Mouse (Mus musculus): Measurements from ENCODE around the gene Trim72.

The Trim72 gene

DNA sequence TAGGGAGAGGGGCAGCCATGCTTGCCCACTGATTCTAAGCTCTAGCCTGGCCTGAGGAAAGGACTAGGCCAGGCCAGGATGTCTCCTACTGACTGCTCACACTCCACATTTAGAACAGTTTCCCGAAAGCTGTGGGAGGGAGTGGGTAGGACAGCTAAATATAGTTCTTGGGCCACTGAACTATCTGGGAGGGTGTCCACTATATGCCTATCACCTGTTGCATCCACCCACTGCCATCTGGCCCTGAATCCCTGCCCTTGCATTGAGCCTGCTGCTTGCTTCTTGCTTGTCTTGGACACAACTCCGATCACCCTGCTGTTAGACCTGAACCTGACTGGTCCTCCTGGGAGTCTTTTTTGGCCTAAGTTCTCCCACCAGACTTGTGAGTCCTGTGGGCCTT, at the start of gene Trim72:
Gene Trim72 (plus strand): TSS at position 262 of the 400 bp plus-strand sequence.
- no peak for DNase-seq (ENCODE audit: low read depth, low spot score)

DNA sequence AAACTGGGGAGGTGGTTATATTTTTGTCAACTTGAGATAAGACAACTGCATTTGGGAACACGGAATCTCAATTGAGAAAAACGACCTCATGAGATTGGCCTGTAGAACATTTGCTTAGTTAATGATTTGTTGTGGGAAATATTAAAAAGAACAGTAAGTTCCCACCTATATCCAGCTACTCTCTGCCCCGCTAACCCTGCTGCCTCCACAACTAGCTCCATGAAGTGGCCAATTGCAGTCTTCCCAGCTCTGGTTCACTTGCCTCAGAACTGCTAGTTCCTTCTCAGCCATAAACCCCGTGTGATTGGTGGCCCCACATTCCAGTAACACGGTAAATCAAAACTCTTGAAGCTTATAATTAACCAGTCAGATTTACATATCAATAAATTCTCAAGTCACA, 44.4 kb upstream of the Trim72 start:
- DNase-seq (ENCODE audit: low read depth, low spot score), result no peak

DNA sequence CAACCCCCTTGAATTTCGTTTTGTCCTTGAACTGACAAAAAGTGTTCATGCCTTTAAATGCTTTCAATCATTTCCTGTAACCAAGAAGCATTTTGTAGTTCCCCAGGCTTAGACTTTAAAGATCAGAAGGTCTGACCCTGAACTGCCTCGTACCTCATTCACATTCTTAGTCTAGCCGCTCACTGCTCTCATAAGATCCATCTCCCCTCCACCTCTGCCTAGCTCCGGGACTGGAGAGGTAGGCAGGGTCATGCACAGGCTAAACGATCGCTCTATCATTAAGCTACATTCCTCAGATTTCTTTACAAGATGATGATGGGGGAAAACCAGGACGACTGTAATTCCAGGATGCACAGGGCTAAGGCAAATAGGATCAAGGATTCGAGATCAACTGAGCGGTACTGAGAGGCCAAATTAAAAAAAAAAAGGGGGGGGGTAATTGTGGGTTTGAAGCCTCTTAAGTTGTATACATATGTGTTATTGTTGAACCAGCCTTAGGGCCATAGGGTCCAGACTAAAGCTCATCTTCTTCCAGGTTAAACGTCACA, 37.3 kb upstream of the Trim72 start:
- peak; percentile 24 for DNase-seq (ENCODE audit: low read depth, low spot score)

DNA sequence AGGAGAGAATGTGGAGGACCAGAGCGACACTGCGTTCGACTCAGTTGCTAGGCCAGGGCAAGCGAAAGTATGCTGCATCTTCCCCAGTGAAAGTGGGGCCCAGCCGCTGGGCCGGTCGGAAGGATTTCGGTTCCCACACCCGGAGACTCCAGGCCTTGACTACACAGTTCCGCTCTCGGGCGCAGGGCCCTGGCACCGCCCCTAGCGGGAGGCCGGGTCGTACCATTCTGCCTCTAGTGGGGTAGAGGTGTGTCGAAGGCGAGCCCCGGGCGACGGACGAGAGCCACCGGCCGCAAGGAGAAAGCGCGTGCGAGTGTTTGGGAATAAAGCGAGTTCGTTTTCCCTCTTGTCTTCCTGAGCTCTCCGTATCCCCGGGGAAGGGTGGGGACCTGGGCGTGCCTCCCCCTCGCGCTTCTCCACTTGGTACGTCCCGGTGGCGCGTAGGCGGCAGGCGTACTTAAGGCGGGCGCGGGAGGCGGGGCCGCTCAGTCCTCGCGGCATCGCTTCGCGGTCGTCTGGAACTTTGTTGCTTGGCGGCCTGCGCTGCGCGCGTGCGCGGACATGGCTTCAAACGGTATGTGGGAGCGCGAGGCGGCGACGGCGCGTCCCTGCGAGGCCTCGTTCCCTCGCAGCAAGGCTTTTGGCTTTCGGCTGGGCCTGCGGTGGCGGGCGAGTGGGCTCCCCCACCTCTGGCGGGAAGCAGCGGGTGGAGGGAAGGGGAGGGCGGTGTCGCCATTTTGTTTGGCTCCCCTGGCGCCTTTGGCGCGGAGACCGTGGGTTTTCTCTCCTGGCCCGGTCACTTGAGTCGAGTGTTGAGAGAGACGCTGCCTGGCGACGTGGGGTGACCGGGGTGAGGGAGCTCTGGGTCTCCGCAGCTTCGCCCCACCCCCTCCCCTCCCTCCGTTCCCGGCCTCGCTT, 36.5 kb upstream of the Trim72 start, which contains the start of gene Fus:
Gene Fus (plus strand): TSS at position 454 of the 918 bp plus-strand sequence.
- DNase-seq (ENCODE audit: low read depth, low spot score), result peak; percentile 87

DNA sequence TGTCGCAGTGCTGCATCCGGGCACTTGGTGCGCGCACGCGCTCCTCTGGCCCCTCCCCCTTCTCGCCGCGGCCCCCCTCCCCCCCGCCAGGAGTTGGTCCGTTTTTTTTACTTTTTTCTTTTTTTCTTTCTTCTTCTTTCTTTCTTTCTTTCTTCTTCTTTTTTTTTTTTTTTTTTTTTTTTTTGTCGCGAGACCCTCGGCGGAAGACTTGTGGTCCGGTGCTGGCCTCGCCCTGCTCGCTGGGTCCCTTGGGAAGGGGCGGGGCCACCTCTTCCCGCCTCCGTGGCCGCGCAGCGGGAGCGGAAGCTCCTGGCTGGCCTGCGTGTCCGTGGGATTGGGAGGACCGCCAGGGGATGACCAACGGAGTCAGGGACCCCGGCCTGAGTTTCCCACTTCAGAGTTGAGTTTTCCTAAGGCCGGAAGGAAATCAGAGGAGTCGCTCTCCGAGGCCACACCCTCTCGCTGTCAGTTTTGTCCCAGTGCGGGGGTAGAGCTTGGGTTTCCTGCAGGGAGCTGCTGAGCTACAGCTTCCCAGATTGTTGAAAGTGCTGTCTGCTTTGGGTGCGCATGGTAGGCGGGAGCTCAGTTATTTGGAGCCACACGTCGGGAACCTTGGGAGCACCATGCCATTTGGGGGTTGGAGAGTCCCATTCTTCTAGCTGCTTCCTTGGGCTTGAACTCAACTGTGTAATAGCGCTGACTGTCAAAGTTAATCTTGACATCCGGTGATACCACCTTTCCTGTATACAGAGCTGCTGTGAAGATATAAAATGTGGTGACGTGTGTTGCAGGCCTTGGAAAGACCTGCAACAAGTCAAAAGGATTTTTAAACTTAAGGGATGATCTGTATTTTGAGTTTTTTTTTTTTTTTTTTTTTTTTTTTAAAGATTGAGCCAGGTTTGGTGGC, 35.6 kb upstream of the Trim72 start:
- peak; percentile 62 for DNase-seq (ENCODE audit: low read depth, low spot score)

DNA sequence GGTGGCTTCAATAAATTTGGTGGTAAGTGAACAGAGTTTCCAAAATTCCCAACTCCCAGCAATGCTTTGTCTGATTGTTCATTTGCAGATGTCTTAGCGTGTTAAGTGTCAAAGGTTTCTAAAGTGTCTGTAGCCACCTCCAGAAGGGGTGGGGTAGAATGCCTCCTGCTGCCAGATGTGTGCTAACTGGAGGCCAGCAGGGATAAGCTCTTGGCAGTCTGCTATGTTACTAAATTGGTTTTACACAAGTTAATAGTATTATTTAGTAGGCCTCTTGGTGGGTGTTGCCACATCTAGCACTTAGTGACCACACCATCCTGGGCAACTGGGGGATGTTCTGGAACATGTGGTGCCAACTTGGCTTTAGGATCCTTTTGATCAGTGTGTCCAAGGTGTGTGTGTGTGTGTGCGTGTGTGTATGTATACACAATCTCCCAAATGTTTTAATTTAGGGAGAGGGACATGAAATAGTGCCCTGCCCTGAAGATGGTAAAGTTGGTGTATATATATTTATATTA, 29.3 kb upstream of the Trim72 start:
- DNase-seq (ENCODE audit: low read depth, low spot score), result no peak

DNA sequence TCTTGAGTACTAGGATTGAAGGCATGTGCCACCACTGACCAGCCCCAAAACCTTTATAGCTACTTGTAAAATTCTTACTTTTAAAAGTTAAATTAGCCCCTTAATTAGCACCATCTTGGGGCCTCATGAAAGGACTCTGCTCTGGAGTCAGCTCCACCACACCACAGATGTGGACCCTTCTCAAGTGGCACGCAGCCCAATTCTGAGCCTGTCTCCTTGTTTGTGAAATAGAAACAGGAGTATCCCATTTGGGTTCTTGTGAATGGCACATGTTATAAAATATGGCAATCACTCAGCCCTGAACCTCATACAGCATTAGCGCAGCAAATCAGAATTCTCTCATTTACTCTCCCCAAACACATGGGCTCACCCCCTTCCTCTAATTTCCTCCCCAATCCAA, 24.9 kb upstream of the Trim72 start:
- DNase-seq (ENCODE audit: low read depth, low spot score), result no peak

DNA sequence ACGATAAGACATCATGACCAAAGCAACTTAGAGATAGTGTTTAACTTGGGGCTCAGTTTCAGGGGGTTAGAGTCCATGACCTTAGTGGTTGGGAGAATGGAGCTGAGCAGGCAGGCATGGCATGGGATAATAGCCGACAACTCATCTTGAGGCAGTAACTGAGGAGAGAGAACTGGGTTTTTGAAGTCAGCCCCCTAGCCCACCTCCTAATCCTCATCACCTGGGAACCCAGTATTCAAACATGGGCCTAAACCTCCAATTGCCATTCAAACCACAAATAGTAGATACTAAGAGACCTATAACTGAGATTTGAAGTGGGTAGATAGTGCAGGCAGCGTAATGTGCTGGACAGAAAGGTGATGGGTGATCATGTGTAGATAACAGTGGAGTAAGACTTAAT, 23.1 kb upstream of the Trim72 start:
- no peak for DNase-seq (ENCODE audit: low read depth, low spot score)

DNA sequence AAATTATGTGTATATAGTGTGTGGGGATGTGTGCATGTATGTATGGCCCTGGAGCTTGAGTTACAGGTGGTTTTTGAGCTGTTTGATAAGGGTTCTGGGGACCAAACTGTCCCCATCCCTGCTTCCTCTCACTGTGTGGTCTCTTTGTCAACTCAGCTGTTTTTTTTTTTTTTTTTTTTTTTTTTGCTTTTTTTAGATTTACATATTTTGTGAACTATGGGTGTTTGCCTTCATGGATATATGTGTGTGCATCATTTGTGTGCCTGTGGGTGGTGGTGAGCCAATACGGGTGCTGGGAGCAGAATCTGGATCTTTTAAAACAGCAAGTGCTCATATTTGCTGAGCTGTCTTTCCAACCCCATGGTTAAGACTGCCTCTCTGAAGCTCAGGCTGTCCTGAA, 14.8 kb upstream of the Trim72 start:
- DNase-seq (ENCODE audit: low read depth, low spot score), result no peak

DNA sequence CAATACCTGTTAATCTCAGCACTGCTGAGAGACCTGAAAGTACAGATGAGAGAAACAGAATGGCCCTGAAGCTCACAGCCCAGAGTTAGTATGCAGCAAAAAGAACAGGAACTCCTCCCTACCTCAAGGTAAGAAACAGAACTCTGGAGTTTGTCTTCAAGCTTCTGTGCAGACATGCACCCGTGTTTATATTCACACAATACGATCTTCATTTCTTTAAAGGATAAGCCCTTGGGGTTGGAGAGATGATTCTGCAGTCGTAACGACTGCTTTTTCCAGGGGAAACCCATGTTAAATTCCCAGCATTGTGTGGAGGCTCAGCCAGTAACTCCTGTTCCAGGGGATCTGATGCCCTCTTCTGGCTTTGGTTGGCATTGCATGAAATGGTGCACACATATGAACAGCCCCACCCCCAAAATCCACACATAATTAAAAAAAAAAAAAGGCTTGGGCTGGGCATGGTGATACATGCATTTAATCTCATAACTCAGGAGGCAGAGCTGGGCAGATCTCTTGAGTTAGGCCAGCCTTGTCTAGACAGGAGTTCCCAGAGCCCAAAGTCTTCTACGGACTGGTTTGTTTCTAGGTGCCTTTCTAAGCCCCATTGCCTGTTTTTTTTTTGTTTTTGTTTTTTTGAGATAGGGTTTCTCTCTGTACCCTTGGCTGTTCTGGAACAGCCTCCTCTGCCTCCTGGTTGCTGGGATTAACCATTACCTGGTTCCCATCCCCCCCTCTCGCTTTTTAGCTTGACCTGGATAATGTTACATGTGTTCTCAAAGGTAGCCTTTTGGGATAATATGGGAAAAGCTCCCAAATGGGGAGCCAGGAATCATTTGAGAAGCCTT, 11.9 kb upstream of the Trim72 start:
- peak; percentile 20 for DNase-seq (ENCODE audit: low read depth, low spot score)

DNA sequence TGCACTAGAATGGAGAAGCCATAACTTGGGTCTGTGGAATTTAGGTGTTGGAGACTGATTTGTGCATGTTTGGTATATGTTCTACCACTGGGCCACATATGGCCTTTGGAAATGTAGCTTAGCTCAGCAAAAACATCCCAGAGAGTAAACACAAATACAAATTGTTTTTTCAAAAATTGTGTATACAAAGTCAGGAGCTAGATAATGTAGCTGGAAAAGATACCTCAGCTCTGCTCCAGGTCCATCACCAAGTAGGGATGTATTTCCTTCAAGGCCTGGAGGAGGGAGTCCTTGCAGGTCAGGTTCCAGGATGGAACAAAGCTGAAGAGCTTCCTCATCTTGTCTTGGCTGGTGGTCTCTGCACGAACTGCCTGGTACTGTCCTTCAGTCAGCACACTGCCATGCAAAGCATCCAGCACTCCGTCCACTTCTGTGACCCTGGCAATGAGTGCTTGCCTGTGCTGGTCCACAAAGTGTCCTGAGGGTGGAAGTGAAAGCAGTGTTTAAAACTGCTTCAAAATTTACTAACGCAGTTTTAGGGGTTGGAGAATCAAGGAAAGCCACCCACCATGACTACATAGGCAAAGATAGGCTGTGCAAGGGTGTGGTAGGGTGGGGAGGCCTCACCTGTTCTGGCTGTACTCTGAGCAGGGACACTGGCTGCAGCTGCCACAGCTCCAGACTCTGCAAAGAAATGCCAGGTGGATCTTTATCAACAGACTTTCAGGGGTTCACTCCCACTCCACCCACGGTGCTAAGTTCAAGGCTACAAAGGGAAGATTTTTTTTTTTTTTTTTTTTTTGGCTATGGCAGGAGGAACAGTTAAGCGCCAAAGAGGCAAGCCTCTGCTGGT, 11.0 kb upstream of the Trim72 start:
- DNase-seq (ENCODE audit: low read depth, low spot score), result no peak

DNA sequence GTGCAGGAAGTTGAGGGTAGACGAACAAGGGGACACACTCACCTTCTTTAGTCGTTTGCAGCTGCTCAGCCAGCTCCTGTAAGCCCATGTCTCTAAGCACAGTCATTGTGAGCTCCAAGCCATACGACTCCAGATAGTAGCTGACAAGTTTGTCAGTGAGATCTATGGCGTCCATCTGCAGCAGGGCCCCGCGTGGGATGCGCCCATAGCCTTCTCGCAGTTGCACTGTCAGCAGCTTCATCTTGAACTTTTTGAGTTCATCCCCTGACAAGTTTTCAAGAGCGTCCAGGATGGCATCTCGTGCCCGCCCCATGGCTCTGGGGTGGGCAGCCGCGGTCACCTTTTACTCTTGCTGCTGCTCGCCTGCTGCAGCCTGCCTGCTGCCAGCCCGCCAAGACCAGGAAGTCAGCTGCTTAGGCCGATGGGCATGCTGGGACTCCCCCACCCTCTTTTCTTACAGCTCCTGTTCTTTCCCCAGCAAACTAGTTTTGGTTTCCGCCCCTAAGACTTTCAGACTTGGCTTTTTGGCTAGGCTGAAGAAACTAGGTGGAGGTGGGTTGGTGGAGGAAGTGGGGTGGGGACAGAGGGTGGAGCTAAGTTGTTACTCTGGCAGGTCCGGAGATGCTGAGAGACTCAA, 10.3 kb upstream of the Trim72 start, which contains the start of gene Pycard:
Gene Pycard (minus strand): TSS at position 527 of the 637 bp plus-strand sequence.
- no peak for DNase-seq (ENCODE audit: low read depth, low spot score)

DNA sequence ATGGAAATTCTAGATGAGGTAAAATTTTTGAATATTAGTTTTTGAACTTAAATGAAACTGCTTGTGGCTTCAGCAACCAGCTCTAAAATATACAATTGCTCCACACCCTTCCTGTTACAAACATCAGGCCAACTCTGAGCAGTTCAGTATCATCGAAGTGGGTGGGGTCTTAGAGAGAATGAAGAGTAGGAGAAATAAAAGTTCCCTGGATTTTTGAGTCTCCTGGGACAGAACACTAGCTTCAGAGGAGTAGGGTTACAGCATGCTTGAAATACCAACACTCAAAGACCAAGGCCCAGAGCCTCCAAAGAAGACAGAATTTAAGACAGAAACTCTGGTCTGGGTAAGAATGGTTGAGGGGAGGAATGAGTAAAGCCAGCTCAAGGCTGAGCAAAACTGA, 4.3 kb upstream of the Trim72 start:
- no peak for DNase-seq (ENCODE audit: low read depth, low spot score)

DNA sequence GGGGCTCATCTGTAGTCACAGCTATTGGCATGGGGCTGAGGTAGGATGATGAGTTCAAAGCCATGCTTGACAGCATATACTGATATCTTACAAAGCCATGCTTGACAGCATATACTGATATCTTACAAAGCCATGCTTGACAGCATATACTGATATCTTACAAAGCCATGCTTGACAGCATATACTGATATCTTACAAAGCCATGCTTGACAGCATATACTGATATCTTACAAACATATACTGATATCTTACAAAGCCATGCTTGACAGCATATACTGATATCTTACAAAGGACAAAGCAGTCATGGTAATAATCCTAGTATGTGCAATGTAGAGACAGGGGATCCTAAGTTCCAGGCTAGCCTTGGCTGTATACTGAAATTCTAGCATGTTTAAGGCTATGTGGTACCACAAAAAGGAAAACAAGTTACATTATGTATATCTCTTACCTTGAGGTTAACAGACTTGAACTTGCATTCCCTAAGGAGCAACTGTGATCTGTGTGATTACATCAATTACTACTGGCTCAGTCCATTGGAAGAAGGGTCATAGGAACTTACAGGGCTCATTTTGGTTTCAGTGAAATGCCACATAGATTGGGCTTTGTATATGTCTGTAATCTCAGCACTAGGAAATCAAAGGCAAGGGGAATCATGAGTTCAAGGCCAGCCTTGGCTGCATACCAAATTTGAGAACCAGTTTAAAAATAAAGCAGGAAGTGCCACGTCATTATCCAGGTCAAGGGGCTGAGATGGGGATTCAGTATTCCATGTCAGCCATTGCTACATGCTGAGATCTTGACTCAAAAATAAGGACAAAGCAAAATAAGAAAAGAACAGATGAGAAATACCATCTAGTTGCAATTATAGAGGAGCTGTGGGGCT, 3.4 kb upstream of the Trim72 start:
- no peak for DNase-seq (ENCODE audit: low read depth, low spot score)

DNA sequence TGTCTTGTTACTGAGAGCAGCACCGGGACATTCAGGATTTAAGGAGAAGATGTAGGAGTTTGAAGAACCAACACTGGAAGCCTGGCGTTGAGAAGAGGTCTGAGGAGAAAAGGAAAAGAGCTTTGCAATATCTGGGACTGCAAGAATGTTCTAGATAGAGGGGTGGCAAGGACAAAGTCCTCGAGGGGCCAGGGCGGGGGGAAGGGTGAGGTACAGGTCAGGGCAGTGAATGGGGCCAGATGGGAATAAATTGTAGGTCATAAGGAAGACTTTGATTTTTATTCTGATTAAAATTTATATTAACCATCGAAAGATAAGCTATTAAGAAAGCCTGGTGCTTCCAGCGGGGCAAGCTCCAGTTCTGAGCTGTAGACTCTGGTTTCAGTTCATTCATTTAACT, 651 bp upstream of the Trim72 start:
- no peak for DNase-seq (ENCODE audit: low read depth, low spot score)

DNA sequence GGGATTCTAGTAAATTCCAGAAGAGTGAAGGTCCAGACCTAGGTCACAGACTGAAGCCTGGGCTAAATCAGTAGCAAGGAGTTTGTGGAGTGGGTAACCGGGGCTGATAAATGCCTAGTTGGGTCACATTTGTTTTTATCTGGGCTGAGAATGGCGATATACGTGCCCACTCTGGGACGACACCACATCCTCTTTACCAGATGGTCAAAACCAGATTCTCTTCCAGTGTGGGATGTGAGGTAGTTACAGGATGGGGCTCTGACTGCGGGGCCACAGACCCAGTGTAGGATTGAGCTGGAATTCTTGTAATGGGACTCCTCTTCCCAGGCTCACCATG, 369 bp downstream of the Trim72 start:
- DNase-seq (ENCODE audit: low read depth, low spot score), result no peak

DNA sequence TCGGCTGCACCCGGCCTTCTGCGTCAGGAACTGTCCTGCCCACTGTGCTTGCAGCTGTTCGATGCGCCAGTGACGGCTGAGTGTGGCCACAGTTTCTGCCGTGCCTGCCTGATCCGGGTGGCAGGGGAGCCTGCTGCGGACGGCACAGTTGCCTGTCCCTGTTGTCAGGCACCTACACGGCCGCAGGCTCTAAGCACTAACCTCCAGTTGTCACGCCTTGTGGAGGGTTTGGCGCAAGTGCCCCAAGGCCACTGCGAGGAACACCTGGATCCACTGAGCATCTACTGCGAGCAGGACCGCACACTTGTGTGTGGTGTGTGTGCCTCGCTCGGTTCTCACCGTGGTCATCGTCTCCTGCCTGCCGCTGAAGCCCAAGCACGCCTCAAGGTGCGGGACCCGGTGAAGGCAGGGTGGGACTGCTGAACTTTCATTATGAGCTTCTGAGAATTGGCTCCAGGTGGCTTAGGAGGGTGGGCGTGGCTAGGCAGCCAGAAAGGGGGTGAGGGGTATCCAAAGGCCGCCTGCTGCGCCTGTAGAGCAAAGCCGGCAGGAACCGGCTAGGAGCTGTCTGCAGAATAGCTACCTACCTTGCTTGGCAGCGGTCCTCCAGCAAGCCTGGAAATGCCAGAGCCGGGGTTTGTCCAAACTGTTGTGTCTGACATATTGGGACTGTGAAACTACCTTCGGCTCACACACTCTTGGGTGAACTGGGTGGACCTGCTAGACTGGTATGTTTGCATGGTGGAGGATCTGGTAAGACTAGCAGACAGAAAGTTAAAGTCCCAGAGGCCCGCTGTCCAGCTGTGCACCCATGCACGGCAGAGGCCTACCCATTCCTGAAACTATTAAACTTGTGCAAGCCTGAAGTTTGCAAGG, 976 bp downstream of the Trim72 start:
- DNase-seq (ENCODE audit: low read depth, low spot score), result no peak

DNA sequence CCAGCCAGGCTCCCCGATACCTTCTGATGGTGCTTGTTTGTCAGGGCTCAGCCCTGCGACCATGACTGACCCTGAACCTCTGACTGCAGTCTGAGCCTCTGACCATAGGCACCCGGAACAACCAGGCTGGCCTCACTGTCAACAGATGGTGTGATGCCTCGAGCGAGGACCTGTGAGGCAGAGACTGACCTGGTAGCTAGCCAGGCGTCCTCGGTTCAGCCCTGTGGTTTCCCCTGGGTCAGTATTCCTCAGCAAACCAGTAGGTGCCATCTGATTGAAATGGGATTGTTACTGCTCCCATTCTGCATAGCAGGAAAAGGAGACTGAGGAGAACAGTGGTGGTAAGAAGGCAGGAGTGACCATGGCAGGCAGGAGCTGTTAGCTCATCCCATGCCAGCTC, 2.4 kb downstream of the Trim72 start:
- no peak for DNase-seq (ENCODE audit: low read depth, low spot score)

All from brain, embryonic 18.5 days (tissue).